Mouse (Mus musculus): ENCODE measurements at regions not wholly inside any gene's neighbourhood (a gene's known extent, or its start where the extent isn't known, plus 50 kb on each side); places are given as distances from the start of the nearest gene placed in this dataset.

- Histone ChIP-seq H3K27ac (replicated peaks; ENCODE audit: low read depth, low read length) (no peak overlapping the region), H3K4me1 (ENCODE audit: control insufficient read depth, insufficient read depth, insufficient read length, low read length) (peaks cover 31% of the 10 kb centered on the region), H3K4me3 (ENCODE audit: insufficient read depth, low read depth, low read length) (no peak overlapping the region)
These were observed 172.2 kb upstream of the Id2 start for GRCm38 (mm10) chr12:25268871-25269850.

DNA sequence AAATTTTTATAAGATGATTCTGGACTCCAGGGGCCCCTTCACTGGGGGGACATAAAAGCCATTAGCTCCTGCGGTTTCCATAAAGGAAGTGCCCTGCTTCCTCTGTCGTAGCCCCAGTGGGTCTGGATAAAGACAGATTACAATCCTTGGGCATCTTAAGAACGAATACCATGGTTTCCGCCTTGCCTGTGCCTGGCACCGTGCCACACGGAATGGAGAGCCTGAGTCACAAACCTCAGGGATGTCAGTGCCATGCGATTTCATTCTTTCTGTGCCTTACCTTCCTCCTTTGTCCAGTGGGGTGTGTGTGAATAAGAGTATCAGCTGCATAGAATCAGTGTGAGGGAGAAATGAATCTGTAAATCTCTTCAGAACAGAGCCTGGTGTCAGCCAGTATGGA is 171.4 kb upstream of the Id2 start:
- no peak overlapping the region for H3K4me3 ChIP-seq (ENCODE audit: insufficient read depth, low read depth, low read length)
- peaks cover 26% of the 10 kb centered on the region for H3K4me1 ChIP-seq (ENCODE audit: control insufficient read depth, insufficient read depth, insufficient read length, low read length)
- no peak overlapping the region for H3K27ac ChIP-seq (replicated peaks; ENCODE audit: low read depth, low read length)

DNA sequence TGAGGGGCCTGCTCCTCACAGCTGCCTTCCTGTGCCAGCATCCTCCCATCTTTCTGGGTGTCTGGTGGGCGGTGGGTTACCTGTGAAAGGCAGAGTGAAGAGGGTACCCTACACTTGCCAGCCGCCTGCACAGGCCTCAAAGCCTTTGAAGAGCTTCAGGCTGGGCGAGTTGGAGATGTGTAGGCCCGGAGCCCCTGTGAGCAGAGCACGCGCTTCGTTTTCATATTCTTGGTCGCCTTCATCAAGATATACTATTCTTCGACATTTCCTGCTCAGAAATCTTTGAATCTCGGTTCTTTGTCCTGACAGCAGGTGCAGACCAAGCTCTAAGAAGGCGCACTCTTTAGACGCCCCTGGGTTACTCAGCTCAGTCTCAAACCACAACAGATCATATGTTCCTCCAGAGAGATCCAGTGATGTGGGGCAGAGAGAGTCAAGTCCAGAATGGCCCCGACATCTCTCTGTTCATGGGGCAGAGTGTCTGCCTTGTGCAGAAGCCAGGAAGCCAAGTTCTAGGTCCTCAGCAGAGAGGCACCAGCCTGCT is 170.7 kb upstream of the Id2 start:
- Histone ChIP-seq H3K4me3 (ENCODE audit: insufficient read depth, low read depth, low read length) (no peak overlapping the region), H3K27ac (replicated peaks; ENCODE audit: low read depth, low read length) (no peak overlapping the region), H3K4me1 (ENCODE audit: control insufficient read depth, insufficient read depth, insufficient read length, low read length) (peaks cover 21% of the 10 kb centered on the region)

DNA sequence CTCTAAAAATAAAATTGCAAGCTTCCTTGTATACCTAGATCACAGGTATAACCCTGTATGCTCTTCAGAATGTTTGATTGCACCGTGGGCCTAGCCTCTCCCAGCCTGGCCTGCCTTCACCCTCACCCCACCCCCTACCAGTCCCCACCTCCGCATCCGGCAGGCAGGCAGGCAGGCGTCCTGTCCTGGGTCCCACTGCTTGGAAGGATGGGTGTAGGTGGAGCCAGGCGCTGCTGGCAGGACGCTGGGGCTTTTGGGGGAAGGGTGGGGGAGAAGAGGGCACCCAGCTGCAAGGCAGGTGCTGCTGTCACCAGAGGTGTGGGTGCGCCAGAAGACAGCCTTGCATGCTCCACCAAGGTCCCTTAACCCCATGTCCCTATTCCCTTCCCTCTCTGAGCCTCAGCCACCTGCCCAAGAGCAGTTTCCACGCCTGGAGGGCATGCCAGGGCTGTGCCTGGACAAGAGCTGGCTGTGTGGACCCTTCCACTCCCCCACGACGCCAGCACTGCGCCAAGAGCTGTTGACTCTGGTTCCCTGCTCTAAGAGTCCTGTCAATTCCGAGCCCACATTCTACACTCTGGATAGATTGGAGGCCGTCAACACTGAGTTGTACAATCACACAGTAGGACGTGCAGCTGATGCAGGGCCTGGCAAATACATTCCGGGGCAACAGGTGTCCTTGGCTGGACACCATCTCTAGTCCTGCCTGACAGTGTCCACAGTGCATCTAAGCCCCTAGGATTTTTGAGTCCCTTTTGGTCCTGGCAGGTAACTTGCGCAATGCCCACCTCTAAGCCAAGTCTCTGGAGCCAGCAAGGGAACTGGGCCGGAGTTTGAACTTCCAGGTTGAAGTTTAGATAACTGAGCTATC is 170.0 kb upstream of the Id2 start:
- Histone ChIP-seq H3K27ac (replicated peaks; ENCODE audit: low read depth, low read length) (no peak overlapping the region), H3K4me1 (ENCODE audit: control insufficient read depth, insufficient read depth, insufficient read length, low read length) (peaks cover 21% of the 10 kb centered on the region), H3K4me3 (ENCODE audit: insufficient read depth, low read depth, low read length) (no peak overlapping the region)

DNA sequence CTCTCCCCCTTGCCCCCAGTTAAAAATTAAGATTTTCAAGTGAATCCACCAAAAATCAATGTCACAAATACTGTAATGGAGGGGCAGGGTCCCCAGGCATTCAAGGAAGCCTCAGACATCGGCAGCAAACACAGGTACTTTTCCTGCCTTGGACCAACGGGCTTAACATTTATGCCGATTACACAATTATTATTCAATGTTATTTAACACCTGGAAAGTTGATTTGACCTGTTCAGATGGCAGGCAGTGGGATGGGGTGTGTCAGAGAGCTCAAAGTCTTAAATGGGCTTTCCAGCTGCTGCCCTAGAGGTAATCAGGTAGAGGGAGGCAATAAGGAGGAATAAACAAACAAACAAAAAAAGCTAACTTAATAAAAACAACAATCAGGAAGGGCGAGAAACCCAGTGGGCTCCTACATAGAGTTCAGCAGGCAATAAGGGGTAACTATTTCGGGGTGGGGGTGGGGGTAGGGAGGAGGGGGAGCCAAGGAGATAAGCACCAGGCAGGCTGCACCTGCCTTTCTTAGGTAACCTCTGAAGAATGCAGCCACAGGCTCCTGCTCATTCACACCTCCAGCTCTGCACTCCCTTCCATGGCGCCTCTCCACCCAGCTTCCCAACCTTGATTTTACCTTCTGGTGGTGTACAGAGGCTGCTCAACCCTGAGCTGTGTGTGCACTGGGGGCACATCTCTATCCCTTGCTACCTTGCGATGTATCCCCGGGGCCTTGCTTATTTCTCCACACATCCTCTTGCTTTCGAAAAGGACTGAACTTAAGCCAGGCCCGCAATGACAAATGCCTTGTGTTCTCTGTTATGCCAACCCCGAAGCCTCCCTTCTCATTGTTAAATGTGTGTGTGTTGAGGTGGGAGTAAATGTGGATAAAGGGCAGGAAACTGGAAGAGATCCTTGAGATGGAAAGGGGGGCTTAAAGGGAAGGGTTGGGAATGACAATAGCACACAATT is 168.9 kb upstream of the Id2 start:
- H3K27ac ChIP-seq (replicated peaks; ENCODE audit: low read depth, low read length): no peak overlapping the region
- H3K4me3 ChIP-seq (ENCODE audit: insufficient read depth, low read depth, low read length): no peak overlapping the region
- peaks cover 21% of the 10 kb centered on the region for H3K4me1 ChIP-seq (ENCODE audit: control insufficient read depth, insufficient read depth, insufficient read length, low read length)

GRCm38 (mm10) chr12:25265066-25265465 is 168.1 kb upstream of the Id2 start:
- Histone ChIP-seq H3K27ac (replicated peaks; ENCODE audit: low read depth, low read length) (no peak overlapping the region), H3K4me3 (ENCODE audit: insufficient read depth, low read depth, low read length) (no peak overlapping the region), H3K4me1 (ENCODE audit: control insufficient read depth, insufficient read depth, insufficient read length, low read length) (peaks cover 20% of the 10 kb centered on the region)

DNA sequence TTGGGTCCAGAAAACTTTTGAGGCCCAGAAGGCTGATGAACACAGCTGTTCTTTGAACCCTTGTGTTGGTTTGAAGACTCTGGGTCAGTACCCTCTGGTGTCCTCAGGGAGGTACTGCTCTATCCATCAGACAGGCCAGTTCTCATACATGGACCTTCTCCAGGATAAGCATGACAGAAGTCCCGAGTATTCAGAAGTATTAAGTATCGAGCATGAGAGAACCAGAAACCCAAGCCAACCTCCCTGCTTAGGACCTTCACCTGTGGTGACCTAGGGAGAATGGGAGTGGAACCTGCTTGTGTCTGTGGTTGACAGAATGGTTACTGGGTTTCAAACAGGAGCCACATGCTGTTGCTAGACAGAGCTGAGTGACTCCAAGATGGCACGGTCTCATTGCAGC is 167.5 kb upstream of the Id2 start:
- H3K27ac ChIP-seq (replicated peaks; ENCODE audit: low read depth, low read length): no peak overlapping the region
- H3K4me1 ChIP-seq (ENCODE audit: control insufficient read depth, insufficient read depth, insufficient read length, low read length): peaks cover 14% of the 10 kb centered on the region
- no peak overlapping the region for H3K4me3 ChIP-seq (ENCODE audit: insufficient read depth, low read depth, low read length)

GRCm38 (mm10) chr12:25262461-25262860 is 165.5 kb upstream of the Id2 start:
- Histone ChIP-seq H3K4me3 (ENCODE audit: insufficient read depth, low read depth, low read length) (no peak overlapping the region), H3K4me1 (ENCODE audit: control insufficient read depth, insufficient read depth, insufficient read length, low read length) (no peaks in the 10 kb centered on the region; the same call in 1 of the 2 replicates), H3K27ac (replicated peaks; ENCODE audit: low read depth, low read length) (no peak overlapping the region)

- no peak overlapping the region for H3K27ac ChIP-seq (replicated peaks; ENCODE audit: low read depth, low read length)
- no peak overlapping the region for H3K4me3 ChIP-seq (ENCODE audit: insufficient read depth, low read depth, low read length)
- no peaks in the 10 kb centered on the region for H3K4me1 ChIP-seq (ENCODE audit: control insufficient read depth, insufficient read depth, insufficient read length, low read length)
These were observed 162.2 kb upstream of the Id2 start for GRCm38 (mm10) chr12:25259123-25259522.

DNA sequence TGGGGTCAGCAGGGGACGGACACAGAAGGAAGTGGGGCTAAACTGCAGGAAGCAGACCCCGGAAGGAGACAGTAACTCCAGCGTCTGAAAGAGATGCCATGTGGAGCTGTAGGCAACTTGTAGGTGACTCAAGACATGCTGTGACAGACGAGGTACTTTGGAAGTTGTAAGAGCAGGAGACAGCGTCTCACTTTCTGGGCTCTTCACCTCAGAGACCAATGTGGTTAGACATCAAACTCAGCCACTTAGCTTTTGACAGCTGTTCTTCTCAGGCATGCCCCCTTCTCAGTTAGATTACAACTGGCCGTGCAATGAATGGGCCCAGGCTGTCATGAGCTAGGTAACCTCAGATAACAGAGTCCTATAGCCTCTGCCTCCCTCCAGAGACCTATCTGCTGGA is 159.3 kb upstream of the Id2 start:
- H3K27ac ChIP-seq (replicated peaks; ENCODE audit: low read depth, low read length): no peak overlapping the region
- no peak overlapping the region for H3K4me3 ChIP-seq (ENCODE audit: insufficient read depth, low read depth, low read length)
- H3K4me1 ChIP-seq (ENCODE audit: control insufficient read depth, insufficient read depth, insufficient read length, low read length): peaks cover 7% of the 10 kb centered on the region; the same call in 1 of the 2 replicates

DNA sequence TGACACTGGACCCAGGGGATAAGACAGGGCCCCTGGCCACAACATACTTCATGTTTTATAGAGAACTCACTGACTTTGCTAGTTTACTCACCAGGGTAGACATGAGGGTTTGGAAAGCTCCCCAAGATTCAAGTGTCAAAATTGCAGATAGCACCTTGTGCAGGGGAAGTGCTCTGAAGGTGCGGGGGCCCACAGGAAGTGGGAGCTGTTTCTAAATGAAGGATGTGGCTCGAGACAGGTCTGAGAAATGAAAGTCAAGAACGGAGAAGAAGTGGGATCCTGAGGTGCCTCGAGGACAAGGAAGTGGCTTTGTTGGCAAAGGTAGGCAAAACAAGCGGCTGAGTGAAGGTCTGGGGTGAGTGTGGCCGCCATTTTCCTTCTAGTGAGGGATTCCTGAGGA is 157.8 kb upstream of the Id2 start:
- H3K4me1 ChIP-seq (ENCODE audit: control insufficient read depth, insufficient read depth, insufficient read length, low read length): peaks cover 7% of the 10 kb centered on the region; the same call in 1 of the 2 replicates
- H3K27ac ChIP-seq (replicated peaks; ENCODE audit: low read depth, low read length): no peak overlapping the region
- H3K4me3 ChIP-seq (ENCODE audit: insufficient read depth, low read depth, low read length): no peak overlapping the region

DNA sequence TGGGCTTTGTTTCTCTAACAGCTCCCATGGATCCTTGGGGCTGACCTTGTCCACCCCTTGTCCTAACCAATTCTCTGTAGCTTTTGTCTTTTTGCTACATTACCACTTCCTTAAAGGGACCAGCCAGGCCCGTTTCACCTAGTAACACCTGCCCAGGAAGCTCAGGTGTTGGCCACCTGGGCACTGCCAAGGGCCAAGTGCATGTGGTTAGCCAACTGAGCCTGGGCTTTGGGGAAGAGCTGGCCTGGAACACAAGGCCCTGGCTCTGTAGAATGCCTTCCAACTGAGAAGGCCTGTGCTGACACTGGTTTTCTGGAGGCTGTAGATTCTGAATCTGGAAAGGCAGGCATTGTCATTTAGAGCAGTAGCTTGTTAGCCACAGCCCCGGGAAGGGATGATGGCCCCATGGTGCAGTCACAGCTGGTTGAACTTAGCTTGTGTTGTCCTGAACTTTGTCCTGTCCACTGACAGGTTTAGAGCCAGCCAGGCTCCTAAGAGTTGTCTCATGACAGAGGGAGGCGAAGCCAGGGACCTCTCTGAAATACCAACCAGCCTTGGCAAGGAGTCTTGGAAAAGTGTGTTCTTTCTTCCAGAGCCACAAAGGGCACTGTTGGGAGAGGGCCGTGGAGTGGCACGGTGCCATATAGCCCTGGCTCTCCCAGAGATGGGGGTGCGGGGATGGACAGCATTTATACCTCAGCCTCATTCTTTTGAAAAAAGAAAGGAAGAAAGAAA is 156.0 kb upstream of the Id2 start:
- no peak overlapping the region for H3K27ac ChIP-seq (replicated peaks; ENCODE audit: low read depth, low read length)

DNA sequence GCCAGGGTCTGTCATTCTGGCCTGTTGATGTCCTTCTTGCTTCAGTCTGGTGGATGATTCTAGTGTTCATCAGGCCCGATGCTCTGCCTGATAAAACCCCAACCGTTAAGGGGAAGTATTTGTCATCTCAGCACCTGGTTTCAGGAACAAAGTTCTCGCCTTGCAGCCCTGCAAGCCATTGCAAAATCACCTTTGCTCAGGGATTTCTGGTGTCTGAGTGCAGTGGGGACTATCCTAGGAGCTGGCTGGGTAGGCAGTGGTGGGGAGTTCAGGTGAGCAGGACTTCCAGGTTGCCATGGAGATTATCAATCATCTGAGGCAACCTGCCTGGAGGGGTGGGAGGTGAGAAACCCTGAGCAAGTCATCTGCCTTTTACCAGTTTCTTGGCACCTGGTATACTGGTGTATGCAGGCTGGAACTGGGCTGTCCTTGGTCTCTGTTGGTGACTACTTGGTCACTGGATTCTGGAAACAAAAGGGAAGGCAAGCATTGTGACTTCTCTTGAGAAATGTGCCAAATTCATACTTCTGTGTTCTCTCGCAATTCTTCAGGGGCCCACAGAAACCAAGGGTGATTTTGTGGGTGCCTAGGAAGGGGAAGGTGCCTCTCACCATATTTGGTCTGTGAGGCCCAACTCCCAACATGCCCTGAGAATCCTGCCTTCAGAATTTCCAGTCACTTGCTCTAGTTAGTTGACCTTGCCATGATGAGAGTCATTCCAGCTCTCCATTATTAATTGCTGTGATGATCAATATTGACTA is 154.7 kb upstream of the Id2 start:
- H3K4me3 ChIP-seq (ENCODE audit: insufficient read depth, low read depth, low read length): no peak overlapping the region
- peaks cover 9% of the 10 kb centered on the region; the same call in 1 of the 2 replicates for H3K4me1 ChIP-seq (ENCODE audit: control insufficient read depth, insufficient read depth, insufficient read length, low read length)
- H3K27ac ChIP-seq (replicated peaks; ENCODE audit: low read depth, low read length): no peak overlapping the region

More for the DNA sequence above, 156.0 kb upstream of the Id2 start:
- Histone ChIP-seq H3K4me3 (ENCODE audit: insufficient read depth, low read depth, low read length) (no peak overlapping the region), H3K4me1 (ENCODE audit: control insufficient read depth, insufficient read depth, insufficient read length, low read length) (peaks cover 9% of the 10 kb centered on the region; the same call in 1 of the 2 replicates)
